Mouse (Mus musculus): ENCODE data around the gene Lamtor5. TPM values are rescaled to one million over a fixed set of nuclear protein-coding genes. Genes with fewer than 3 reads are reported as not detected.

The Lamtor5 gene
- polyA plus RNA-seq, 1 experiment from 2014 or later: 189 TPM

DNA sequence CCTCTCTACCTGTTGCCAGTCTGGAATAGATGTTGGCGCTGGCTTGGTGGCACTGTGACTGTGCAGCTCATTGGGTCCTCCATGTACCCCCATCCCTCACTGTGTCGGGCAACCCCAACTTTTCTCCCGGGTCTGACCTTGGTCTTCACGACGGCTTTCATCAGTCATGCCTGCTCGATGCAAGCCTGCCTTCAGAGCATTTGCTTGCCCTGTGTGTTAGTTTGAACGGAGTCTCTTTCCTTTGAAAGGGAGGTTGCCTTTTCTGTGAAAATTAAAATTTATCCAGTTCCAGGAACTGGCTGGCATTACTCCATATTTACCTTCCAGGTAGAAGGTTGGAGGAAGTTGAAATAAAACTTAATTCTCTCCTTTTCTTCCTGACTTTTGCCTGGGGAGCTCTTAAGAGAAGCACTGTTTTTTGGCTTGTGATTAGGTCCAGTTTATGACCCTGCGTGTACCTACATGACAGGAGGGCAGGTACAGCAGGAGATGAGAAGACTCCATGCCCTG lies 40.1 kb upstream of the Lamtor5 start:
- 83% methylated on average over 8 of the region's 8 CpGs for WGBS
- DNase-seq (ENCODE audit: low spot score): no peak

DNA sequence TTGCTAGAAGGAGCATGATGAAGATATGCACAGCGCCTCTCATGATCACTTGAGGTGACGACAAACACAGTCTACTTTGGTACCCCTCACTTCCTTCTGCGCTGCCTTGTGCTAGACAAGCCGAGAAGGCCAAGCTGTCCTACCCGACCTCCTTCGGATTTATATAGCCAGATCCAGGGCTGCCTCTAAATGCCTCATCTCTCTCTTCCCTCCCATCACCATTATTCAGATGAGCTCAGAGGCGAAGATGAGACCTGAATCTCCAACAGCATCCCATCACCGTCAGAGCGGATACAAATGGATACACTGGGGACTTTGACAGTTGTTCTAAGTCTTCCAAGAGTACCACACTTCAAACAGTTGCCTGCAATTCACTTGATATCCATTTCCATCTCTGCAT lies 39.1 kb upstream of the Lamtor5 start, which contains the start of gene Prok1:
Gene Prok1, minus strand, starts transcription at position 101 of the 400 bp plus-strand sequence.
- H3K36me3 ChIP-seq (ENCODE audit: control insufficient read depth, insufficient read depth, low read length): no peaks in the 10 kb centered on the region
- 92% methylated on average over 9 of the region's 9 CpGs for WGBS
- no peak for DNase-seq (ENCODE audit: low spot score)
- no peak within 1 kb of the TSS for H3K9ac ChIP-seq (ENCODE audit: low read length)
- ATAC-seq (ENCODE audit: insufficient read depth, low FRiP score, low TSS enrichment): no peak
- H3K4me2 ChIP-seq (ENCODE audit: low read depth): no peak within 1 kb of the TSS
- H3K4me3 ChIP-seq (ENCODE audit: low read depth, low read length): no peak within 1 kb of the TSS
- no peaks in the 10 kb centered on the region for H3K27me3 ChIP-seq (ENCODE audit: control insufficient read depth, insufficient read depth, low read length)
- H3K27ac ChIP-seq (ENCODE audit: low read depth, low read length): no peak within 1 kb of the TSS
- H3K4me1 ChIP-seq (ENCODE audit: control insufficient read depth, insufficient read depth, low read length): no peaks in the 10 kb centered on the region
- H3K9me3 ChIP-seq (ENCODE audit: control insufficient read depth, low read length): no peaks in the 10 kb centered on the region

More for the DNA sequence above, 40.1 kb upstream of the Lamtor5 start:
- Histone ChIP-seq H3K36me3 (ENCODE audit: control insufficient read depth, insufficient read depth, low read length) (no peaks in the 10 kb centered on the region), H3K9me3 (ENCODE audit: control insufficient read depth, low read length) (no peaks in the 10 kb centered on the region), H3K4me3 (ENCODE audit: low read depth, low read length) (no peak overlapping the region), H3K9ac (ENCODE audit: low read length) (no peak overlapping the region), H3K4me1 (ENCODE audit: control insufficient read depth, insufficient read depth, low read length) (no peaks in the 10 kb centered on the region), H3K27ac (ENCODE audit: low read depth, low read length) (no peak overlapping the region), H3K27me3 (ENCODE audit: control insufficient read depth, insufficient read depth, low read length) (no peaks in the 10 kb centered on the region), H3K4me2 (ENCODE audit: low read depth) (no peak overlapping the region)
- ATAC-seq (ENCODE audit: insufficient read depth, low FRiP score, low TSS enrichment): no peak

DNA sequence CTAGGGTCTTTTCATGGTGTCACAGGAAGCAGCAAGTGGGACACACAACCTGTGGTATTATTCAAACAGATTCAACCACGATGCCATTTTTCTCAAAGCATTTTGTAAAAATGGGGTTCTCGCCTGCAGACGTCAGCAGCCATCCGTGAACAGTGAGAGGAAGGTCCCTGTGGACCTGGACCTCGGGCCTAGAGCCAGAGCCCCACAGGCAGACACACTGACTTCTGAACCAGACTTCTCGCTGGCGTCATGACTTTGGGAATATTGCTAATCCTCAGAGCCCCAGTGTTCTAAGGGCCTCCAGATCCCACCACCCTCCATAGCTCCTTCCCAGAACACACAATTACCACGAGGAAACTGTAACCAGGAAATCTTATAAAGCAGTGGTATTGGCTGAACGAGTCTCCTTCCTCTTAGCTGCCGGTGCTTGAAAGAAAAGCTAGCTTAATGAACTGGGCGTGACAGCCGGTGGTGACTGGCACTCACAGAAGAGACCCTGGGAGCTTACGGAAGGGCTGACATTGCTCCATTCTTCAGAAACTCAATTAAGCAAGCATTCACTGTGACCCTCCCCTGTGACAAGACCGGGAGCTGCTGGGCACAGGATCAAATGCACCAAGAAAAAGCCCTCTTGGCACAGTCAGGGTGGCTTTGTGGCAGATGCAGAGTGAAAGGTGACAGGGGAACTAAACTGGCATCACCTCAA lies 37.1 kb upstream of the Lamtor5 start:
- 57% methylated on average over 14 of the region's 14 CpGs for WGBS
- Histone ChIP-seq H3K9me3 (ENCODE audit: control insufficient read depth, low read length) (no peaks in the 10 kb centered on the region), H3K4me1 (ENCODE audit: control insufficient read depth, insufficient read depth, low read length) (no peaks in the 10 kb centered on the region), H3K4me2 (ENCODE audit: low read depth) (no peak overlapping the region), H3K27me3 (ENCODE audit: control insufficient read depth, insufficient read depth, low read length) (no peaks in the 10 kb centered on the region), H3K9ac (ENCODE audit: low read length) (no peak overlapping the region), H3K27ac (ENCODE audit: low read depth, low read length) (no peak overlapping the region), H3K4me3 (ENCODE audit: low read depth, low read length) (no peak overlapping the region), H3K36me3 (ENCODE audit: control insufficient read depth, insufficient read depth, low read length) (no peaks in the 10 kb centered on the region)
- ATAC-seq (ENCODE audit: insufficient read depth, low FRiP score, low TSS enrichment) (no peak), DNase-seq (ENCODE audit: low spot score) (no peak)

DNA sequence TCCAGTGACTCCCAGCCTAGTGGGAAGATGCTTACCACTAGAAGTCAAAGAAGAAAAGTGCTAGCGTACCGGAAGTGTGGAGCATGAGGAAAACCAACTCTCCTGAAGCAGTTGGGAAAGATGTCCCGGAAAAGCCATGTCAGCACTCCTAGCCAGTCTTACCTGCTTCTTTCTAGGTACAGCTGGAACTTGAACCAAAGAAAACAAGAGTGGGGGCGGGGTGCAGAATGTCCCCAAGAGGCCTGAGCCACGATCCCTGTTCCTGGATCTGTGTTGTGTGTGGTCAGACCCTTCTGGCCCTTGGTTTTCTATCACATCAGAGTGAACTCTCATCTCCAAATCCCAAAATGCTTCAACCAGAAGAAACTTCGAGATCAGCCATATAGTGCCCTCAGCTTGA lies 31.8 kb upstream of the Lamtor5 start:
- Histone ChIP-seq H3K4me1 (ENCODE audit: control insufficient read depth, insufficient read depth, low read length) (no peaks in the 10 kb centered on the region), H3K27me3 (ENCODE audit: control insufficient read depth, insufficient read depth, low read length) (no peaks in the 10 kb centered on the region), H3K27ac (ENCODE audit: low read depth, low read length) (no peak overlapping the region), H3K9ac (ENCODE audit: low read length) (no peak overlapping the region), H3K36me3 (ENCODE audit: control insufficient read depth, insufficient read depth, low read length) (no peaks in the 10 kb centered on the region), H3K9me3 (ENCODE audit: control insufficient read depth, low read length) (no peaks in the 10 kb centered on the region), H3K4me2 (ENCODE audit: low read depth) (no peak overlapping the region), H3K4me3 (ENCODE audit: low read depth, low read length) (no peak overlapping the region)
- DNase-seq (ENCODE audit: low spot score) (no peak), ATAC-seq (ENCODE audit: insufficient read depth, low FRiP score, low TSS enrichment) (no peak)
- 80% methylated on average over 6 of the region's 6 CpGs for WGBS

DNA sequence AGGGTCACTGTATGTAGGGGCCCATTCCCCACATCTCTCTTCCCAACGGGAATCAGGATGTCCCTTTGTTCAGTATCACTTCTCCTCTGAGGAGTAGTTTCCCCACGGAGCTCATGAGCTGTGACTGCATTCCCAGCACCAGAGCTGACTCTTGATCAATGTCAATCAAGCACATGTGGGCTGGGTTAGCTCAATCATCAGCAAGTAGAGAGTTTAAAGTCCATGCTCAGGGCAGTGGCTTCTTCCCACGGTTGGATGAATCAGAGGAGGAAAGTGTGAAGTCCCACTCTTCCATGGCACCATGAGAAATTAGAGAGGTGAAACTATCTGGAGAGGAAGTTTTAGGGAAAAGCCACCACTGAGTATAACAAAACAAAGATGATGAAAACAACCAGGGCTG lies 29.6 kb upstream of the Lamtor5 start:
- H3K4me1 ChIP-seq (ENCODE audit: control insufficient read depth, insufficient read depth, low read length): no peaks in the 10 kb centered on the region
- no peak overlapping the region for H3K4me3 ChIP-seq (ENCODE audit: low read depth, low read length)
- no peaks in the 10 kb centered on the region for H3K9me3 ChIP-seq (ENCODE audit: control insufficient read depth, low read length)
- WGBS: 63% methylated on average over 3 of the region's 3 CpGs
- no peak overlapping the region for H3K9ac ChIP-seq (ENCODE audit: low read length)
- no peaks in the 10 kb centered on the region for H3K27me3 ChIP-seq (ENCODE audit: control insufficient read depth, insufficient read depth, low read length)
- ATAC-seq (ENCODE audit: insufficient read depth, low FRiP score, low TSS enrichment): no peak
- no peak overlapping the region for H3K4me2 ChIP-seq (ENCODE audit: low read depth)
- no peak overlapping the region for H3K27ac ChIP-seq (ENCODE audit: low read depth, low read length)
- H3K36me3 ChIP-seq (ENCODE audit: control insufficient read depth, insufficient read depth, low read length): no peaks in the 10 kb centered on the region
- DNase-seq (ENCODE audit: low spot score): no peak

DNA sequence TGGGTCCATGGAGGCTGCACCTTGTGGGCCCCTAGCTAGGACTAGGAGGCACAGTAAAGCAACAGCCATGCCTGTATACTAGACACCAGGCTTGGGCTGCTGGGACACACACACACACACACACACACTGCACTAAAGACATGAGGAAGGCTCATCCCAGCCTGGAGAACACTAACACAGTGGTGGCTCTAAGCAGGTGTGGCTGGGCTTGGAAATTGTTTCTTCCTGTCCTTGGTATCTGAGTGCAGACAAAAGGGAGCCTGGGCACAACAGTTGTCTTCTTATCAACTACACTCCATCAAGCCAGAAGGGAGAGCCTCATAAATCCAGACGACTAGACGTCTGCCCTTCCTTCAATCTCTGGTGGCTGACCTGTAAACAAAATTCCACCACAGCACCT lies 28.3 kb upstream of the Lamtor5 start:
- ATAC-seq (ENCODE audit: insufficient read depth, low FRiP score, low TSS enrichment): no peak
- Histone ChIP-seq H3K36me3 (ENCODE audit: control insufficient read depth, insufficient read depth, low read length) (no peaks in the 10 kb centered on the region), H3K27me3 (ENCODE audit: control insufficient read depth, insufficient read depth, low read length) (no peaks in the 10 kb centered on the region), H3K9ac (ENCODE audit: low read length) (no peak overlapping the region), H3K27ac (ENCODE audit: low read depth, low read length) (no peak overlapping the region), H3K4me2 (ENCODE audit: low read depth) (no peak overlapping the region), H3K4me1 (ENCODE audit: control insufficient read depth, insufficient read depth, low read length) (no peaks in the 10 kb centered on the region), H3K9me3 (ENCODE audit: control insufficient read depth, low read length) (no peaks in the 10 kb centered on the region), H3K4me3 (ENCODE audit: low read depth, low read length) (no peak overlapping the region)
- no peak for DNase-seq (ENCODE audit: low spot score)
- WGBS: 61% methylated on average over 2 of the region's 2 CpGs

DNA sequence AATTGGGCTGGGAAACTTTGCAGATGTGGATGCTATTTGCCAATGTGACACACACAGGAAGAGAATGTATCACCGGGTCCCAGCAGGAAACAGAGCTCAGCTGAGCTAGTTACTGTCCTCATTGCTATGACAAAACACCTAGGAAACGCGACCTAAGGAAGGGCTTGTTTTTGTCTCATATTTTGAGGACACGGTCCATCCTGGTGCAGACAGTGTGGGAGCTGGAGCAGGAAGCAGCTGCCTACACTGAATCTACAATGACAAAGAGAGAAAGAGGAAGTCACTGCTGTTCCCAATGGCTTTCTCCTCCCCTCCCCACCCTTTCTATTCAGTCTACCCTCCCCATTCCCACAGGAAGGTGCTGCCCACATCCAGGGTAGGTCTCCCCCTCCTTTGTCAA lies 26.6 kb upstream of the Lamtor5 start:
- Histone ChIP-seq H3K36me3 (ENCODE audit: control insufficient read depth, insufficient read depth, low read length) (no peaks in the 10 kb centered on the region), H3K9ac (ENCODE audit: low read length) (no peak overlapping the region), H3K27me3 (ENCODE audit: control insufficient read depth, insufficient read depth, low read length) (no peaks in the 10 kb centered on the region), H3K4me3 (ENCODE audit: low read depth, low read length) (no peak overlapping the region), H3K4me1 (ENCODE audit: control insufficient read depth, insufficient read depth, low read length) (no peaks in the 10 kb centered on the region), H3K4me2 (ENCODE audit: low read depth) (no peak overlapping the region), H3K27ac (ENCODE audit: low read depth, low read length) (no peak overlapping the region), H3K9me3 (ENCODE audit: control insufficient read depth, low read length) (no peaks in the 10 kb centered on the region)
- no peak for DNase-seq (ENCODE audit: low spot score)
- WGBS: 77% methylated on average over 4 of the region's 4 CpGs
- ATAC-seq (ENCODE audit: insufficient read depth, low FRiP score, low TSS enrichment): no peak

DNA sequence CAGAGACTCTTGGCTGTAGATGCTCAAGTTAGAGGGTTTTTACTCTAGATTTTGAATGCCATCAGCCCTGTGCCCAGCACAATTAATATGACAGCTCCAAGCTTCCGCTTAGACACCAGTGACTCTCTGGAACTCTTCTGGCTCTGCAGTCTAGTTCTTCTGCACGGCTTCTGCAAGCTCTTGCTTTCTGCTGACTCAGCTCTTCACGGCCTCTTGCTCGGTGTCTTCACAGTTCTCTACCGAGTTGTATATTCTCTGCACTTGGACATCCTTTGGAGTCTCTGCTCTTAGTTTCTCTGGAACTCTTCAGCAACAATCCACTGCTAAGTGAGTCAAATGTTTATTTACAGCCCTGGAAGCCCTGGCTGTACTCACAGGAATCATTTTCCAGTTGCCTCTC lies 24.7 kb upstream of the Lamtor5 start:
- DNase-seq (ENCODE audit: low spot score): no peak
- no peak overlapping the region for H3K27ac ChIP-seq (ENCODE audit: low read depth, low read length)
- no peak overlapping the region for H3K9ac ChIP-seq (ENCODE audit: low read length)
- no peak overlapping the region for H3K4me3 ChIP-seq (ENCODE audit: low read depth, low read length)
- H3K9me3 ChIP-seq (ENCODE audit: control insufficient read depth, low read length): no peaks in the 10 kb centered on the region
- ATAC-seq (ENCODE audit: insufficient read depth, low FRiP score, low TSS enrichment): no peak
- H3K36me3 ChIP-seq (ENCODE audit: control insufficient read depth, insufficient read depth, low read length): no peaks in the 10 kb centered on the region
- H3K27me3 ChIP-seq (ENCODE audit: control insufficient read depth, insufficient read depth, low read length): no peaks in the 10 kb centered on the region
- H3K4me2 ChIP-seq (ENCODE audit: low read depth): no peak overlapping the region
- H3K4me1 ChIP-seq (ENCODE audit: control insufficient read depth, insufficient read depth, low read length): no peaks in the 10 kb centered on the region
- WGBS: 86% methylated on average over 5 of the region's 5 CpGs

DNA sequence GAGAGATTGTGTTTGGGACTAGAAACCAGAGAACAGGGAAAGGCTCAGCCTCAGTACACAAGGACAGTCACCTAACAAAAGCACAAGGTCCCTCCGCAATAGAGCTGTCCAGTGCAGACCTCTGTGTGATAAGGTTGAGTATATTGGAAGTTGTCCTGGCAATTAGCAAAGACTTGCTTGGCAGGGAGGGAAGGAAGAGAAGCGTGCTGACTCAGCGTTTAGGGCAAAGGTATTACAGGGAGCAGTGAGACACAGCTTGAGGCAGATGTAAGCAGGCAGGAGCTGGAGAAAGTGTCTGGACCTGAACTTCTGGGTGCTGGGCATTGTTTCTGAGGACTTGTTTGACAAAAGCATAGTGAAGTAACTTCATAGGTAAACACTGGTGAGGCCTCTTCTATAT lies 22.7 kb upstream of the Lamtor5 start:
- Histone ChIP-seq H3K9me3 (ENCODE audit: control insufficient read depth, low read length) (no peaks in the 10 kb centered on the region), H3K27me3 (ENCODE audit: control insufficient read depth, insufficient read depth, low read length) (no peaks in the 10 kb centered on the region), H3K4me3 (ENCODE audit: low read depth, low read length) (no peak overlapping the region), H3K4me2 (ENCODE audit: low read depth) (no peak overlapping the region), H3K27ac (ENCODE audit: low read depth, low read length) (no peak overlapping the region), H3K36me3 (ENCODE audit: control insufficient read depth, insufficient read depth, low read length) (no peaks in the 10 kb centered on the region), H3K9ac (ENCODE audit: low read length) (no peak overlapping the region), H3K4me1 (ENCODE audit: control insufficient read depth, insufficient read depth, low read length) (peaks cover 4% of the 10 kb centered on the region; the same call in 1 of the 2 replicates)
- WGBS: 85% methylated on average over 3 of the region's 3 CpGs
- ATAC-seq (ENCODE audit: insufficient read depth, low FRiP score, low TSS enrichment) (no peak), DNase-seq (ENCODE audit: low spot score) (no peak)

All from neural tube, embryonic 11.5 days (tissue).